Mouse (Mus musculus): ENCODE measurements at regions not wholly inside any gene's neighbourhood (a gene's known extent, or its start where the extent isn't known, plus 50 kb on each side); places are given as distances from the start of the nearest gene placed in this dataset.

DNA sequence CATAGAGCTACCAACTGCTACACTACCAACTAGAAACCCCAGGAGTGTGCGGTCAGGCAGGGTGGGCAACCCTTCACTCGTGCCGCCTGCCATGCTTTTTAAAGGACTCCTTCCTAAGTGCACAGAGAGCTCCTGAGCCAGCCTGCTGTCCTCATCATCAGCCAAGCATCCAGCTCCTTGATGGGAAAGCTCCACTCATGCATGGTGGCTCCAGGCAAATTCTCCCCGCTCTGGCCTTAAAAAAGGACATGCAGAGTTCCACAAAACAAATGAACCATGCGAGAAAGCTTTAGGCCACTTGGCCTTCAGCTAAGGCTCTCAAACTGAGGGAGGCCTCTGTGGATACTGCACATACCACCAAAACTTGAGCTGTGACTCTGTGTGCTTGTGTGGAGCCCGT lies 74.2 kb upstream of the Noct start:
- TF ChIP-seq NELFE (IDR thresholded peaks at IDR 0.05; ENCODE audit: low read depth, low read length) (no peak), MXI1 (IDR thresholded peaks at IDR 0.05; ENCODE audit: low read depth, low read length) (no peak), ETS1 (IDR thresholded peaks at IDR 0.05; ENCODE audit: low read depth, low read length) (no peak), USF1 (IDR thresholded peaks at IDR 0.05; ENCODE audit: low read depth, low read length) (no peak), SIN3A (IDR thresholded peaks at IDR 0.05; ENCODE audit: low read length) (no peak), TCF12 (IDR thresholded peaks at IDR 0.05; ENCODE audit: low read depth, low read length) (no peak), MYB (IDR thresholded peaks at IDR 0.05; ENCODE audit: low read depth, low read length) (no peak), MAZ (IDR thresholded peaks at IDR 0.05; ENCODE audit: low read depth, low read length) (no peak), KAT2A (conservative IDR thresholded peaks at IDR 0.05; ENCODE audit: low read depth, low read length) (no peak), E2F4 (IDR thresholded peaks at IDR 0.05; ENCODE audit: borderline replicate concordance, low read depth, low read length) (no peak), MAX (IDR thresholded peaks at IDR 0.05; ENCODE audit: low read length) (no peak), GATA1 (IDR thresholded peaks at IDR 0.05; ENCODE audit: low read depth, low read length) (no peak), CHD2 (IDR thresholded peaks at IDR 0.05; ENCODE audit: low read length) (no peak), NRF1 (IDR thresholded peaks at IDR 0.05; ENCODE audit: insufficient read depth, low read depth, low read length, poor library complexity, severe bottlenecking) (no peak)
- no peak overlapping the region for H3K27ac ChIP-seq (ENCODE audit: control insufficient read depth, low read depth, low read length)
- H3K27me3 ChIP-seq (ENCODE audit: control insufficient read depth in 1 of 2, insufficient read depth in 2 of 2, low read length in 2 of 2) = no peaks in the 10 kb centered on the region
- no peak overlapping the region for H3K9ac ChIP-seq (ENCODE audit: control insufficient read depth, low read depth, low read length, poor library complexity, severe bottlenecking)
- no peaks in the 10 kb centered on the region for H3K79me2 ChIP-seq (ENCODE audit: control insufficient read depth, insufficient read depth, low read length, poor library complexity)
- H3K9me3 ChIP-seq (replicated peaks; ENCODE audit: insufficient read depth, low read length) = no peaks in the 10 kb centered on the region
- DNase-seq (ENCODE audit: low read depth, low spot score) = no peak
- H3K4me1 ChIP-seq (ENCODE audit: control insufficient read depth in 1 of 2, insufficient read depth in 2 of 2, low read length in 2 of 2) = peaks cover 10 to 35% of the 10 kb centered on the region in 2 experiments
- peaks cover 0 to 18% of the 10 kb centered on the region in 2 experiments; a peak in 2 of 4 replicates for H3K36me3 ChIP-seq (ENCODE audit: control insufficient read depth in 1 of 2, insufficient read depth in 2 of 2, low read length in 2 of 2)
- no peak overlapping the region for H3K4me3 ChIP-seq (ENCODE audit: control insufficient read depth in 1 of 2, insufficient read depth in 1 of 2, low read depth in 2 of 2, low read length in 2 of 2)

- Histone ChIP-seq H3K9me3 (replicated peaks; ENCODE audit: insufficient read depth, low read length) (no peaks in the 10 kb centered on the region), H3K79me2 (ENCODE audit: control insufficient read depth, insufficient read depth, low read length, poor library complexity) (no peaks in the 10 kb centered on the region), H3K4me3 (ENCODE audit: control insufficient read depth in 1 of 2, insufficient read depth in 1 of 2, low read depth in 2 of 2, low read length in 2 of 2) (peak overlapping the region; percentile 13 to 32), H3K4me1 (ENCODE audit: control insufficient read depth in 1 of 2, insufficient read depth in 2 of 2, low read length in 2 of 2) (peaks cover 15 to 38% of the 10 kb centered on the region in 2 experiments), H3K27me3 (ENCODE audit: control insufficient read depth in 1 of 2, insufficient read depth in 2 of 2, low read length in 2 of 2) (no peaks in the 10 kb centered on the region), H3K9ac (ENCODE audit: control insufficient read depth, low read depth, low read length, poor library complexity, severe bottlenecking) (no peak overlapping the region), H3K36me3 (ENCODE audit: control insufficient read depth in 1 of 2, insufficient read depth in 2 of 2, low read length in 2 of 2) (peaks cover 0 to 23% of the 10 kb centered on the region in 2 experiments; a peak in 2 of 4 replicates), H3K27ac (ENCODE audit: control insufficient read depth, low read depth, low read length) (peak overlapping the region; percentile 67)
- DNase-seq (ENCODE audit: low read depth, low spot score) = peak; percentile 90
- TF ChIP-seq CHD2 (IDR thresholded peaks at IDR 0.05; ENCODE audit: low read length) (no peak), EP300 (IDR thresholded peaks at IDR 0.05; ENCODE audit: low read depth in 1 of 2, low read length in 2 of 2) (peak; percentile 87 to 88), MAZ (IDR thresholded peaks at IDR 0.05; ENCODE audit: low read depth, low read length) (no peak), UBTF (IDR thresholded peaks at IDR 0.05; ENCODE audit: borderline replicate concordance, insufficient read depth, low read depth, low read length) (no peak), MAX (IDR thresholded peaks at IDR 0.05; ENCODE audit: low read length) (no peak), E2F4 (IDR thresholded peaks at IDR 0.05; ENCODE audit: borderline replicate concordance, low read depth, low read length) (no peak), USF2 (IDR thresholded peaks at IDR 0.05; ENCODE audit: borderline replicate concordance in 1 of 2, insufficient read depth in 1 of 2, low read depth in 1 of 2, low read length in 2 of 2) (no peak), MYB (IDR thresholded peaks at IDR 0.05; ENCODE audit: low read depth, low read length) (no peak), USF1 (IDR thresholded peaks at IDR 0.05; ENCODE audit: low read depth, low read length) (no peak), TAL1 (IDR thresholded peaks at IDR 0.05; ENCODE audit: low read length) (peak; percentile 31), SMC3 (IDR thresholded peaks at IDR 0.05; ENCODE audit: low read depth, low read length) (no peak), HCFC1 (IDR thresholded peaks at IDR 0.05; ENCODE audit: low read depth, low read length) (0 out of 2 replicates have a peak, but pooled peaks have one; percentile 14), MEF2A (IDR thresholded peaks at IDR 0.05; ENCODE audit: extremely low read depth, insufficient replicate concordance, low read depth, low read length, poor library complexity, severe bottlenecking) (no peak), ELF1 (IDR thresholded peaks at IDR 0.05; ENCODE audit: low read depth, low read length) (no peak), POLR2A (IDR thresholded peaks at IDR 0.05; ENCODE audit: control insufficient read depth in 1 of 2, insufficient read depth in 1 of 2, low read depth in 1 of 2, low read length in 2 of 2, poor library complexity in 1 of 2) (no peak), ZMIZ1 (IDR thresholded peaks at IDR 0.05; ENCODE audit: low read depth, low read length) (no peak), MAFK (IDR thresholded peaks at IDR 0.05; ENCODE audit: borderline replicate concordance, low read depth, low read length) (peak; percentile 53; the same call in 1 of the 2 replicates), POLR2AphosphoS2 (IDR thresholded peaks at IDR 0.05; ENCODE audit: low read length) (no peak), POLR2AphosphoS5 (IDR thresholded peaks at IDR 0.05; ENCODE audit: borderline replicate concordance, low read depth, low read length) (no peak), NRF1 (IDR thresholded peaks at IDR 0.05; ENCODE audit: insufficient read depth, low read depth, low read length, poor library complexity, severe bottlenecking) (no peak), CTCF (IDR thresholded peaks at IDR 0.05 in 2 of 3, conservative IDR thresholded peaks at IDR 0.05 in 1 of 3; ENCODE audit: control insufficient read depth in 1 of 3, insufficient read depth in 1 of 3, low read depth in 2 of 3, low read length in 3 of 3, poor library complexity in 1 of 3, severe bottlenecking in 1 of 3) (no peak), SIN3A (IDR thresholded peaks at IDR 0.05; ENCODE audit: low read length) (peak; percentile 72; the same call in 1 of the 2 replicates), BHLHE40 (IDR thresholded peaks at IDR 0.05; ENCODE audit: borderline replicate concordance, low read depth, low read length) (peak; percentile 48; the same call in 1 of the 2 replicates), ETS1 (IDR thresholded peaks at IDR 0.05; ENCODE audit: low read depth, low read length) (peak; percentile 97), ZNF384 (IDR thresholded peaks at IDR 0.05; ENCODE audit: low read depth, low read length) (no peak)
Measured at GRCm38 (mm10) chr3:51151104-51151503, 73.1 kb upstream of the Noct start.

Data from MEL (cell line).